Mouse (Mus musculus) liver, adult 2 months (tissue): Measurements from ENCODE around the gene Zfp788.
A peak's percentile ranks its signal among the peaks of the same experiment; 100 is the strongest.

Experiments used
- CTCF ChIP-seq: fragments of 200-500 bp; IDR thresholded peaks from 2 replicates; pipeline ENCODE4 v1.5.1; 2011; ENCODE audit warnings: low read depth, low read length, control low read depth
- POLR2A ChIP-seq: fragments of 200-500 bp; IDR thresholded peaks from 2 replicates; pipeline ENCODE4 v1.6.1; 2011; ENCODE audit warnings: low read length, control low read depth; ENCODE audit not compliant: insufficient read depth; ENCODE audit errors: extremely low read depth

- TF ChIP-seq POLR2A (0 out of 2 replicates have a peak, but pooled peaks have one; percentile 6), CTCF (peak; percentile 88)
Observed at GRCm38 (mm10) chr7:41632409-41633220, at the start of gene Zfp788.
